Mouse (Mus musculus) kidney, postnatal 14 days (tissue): ENCODE results near the gene Lgals2.

Experiments used
- DNase-seq: peaks from one replicate; pipeline ENCODE4 v3.0.0; 2022; ENCODE audit warnings: mixed read lengths

Lgals2 gene

DNA sequence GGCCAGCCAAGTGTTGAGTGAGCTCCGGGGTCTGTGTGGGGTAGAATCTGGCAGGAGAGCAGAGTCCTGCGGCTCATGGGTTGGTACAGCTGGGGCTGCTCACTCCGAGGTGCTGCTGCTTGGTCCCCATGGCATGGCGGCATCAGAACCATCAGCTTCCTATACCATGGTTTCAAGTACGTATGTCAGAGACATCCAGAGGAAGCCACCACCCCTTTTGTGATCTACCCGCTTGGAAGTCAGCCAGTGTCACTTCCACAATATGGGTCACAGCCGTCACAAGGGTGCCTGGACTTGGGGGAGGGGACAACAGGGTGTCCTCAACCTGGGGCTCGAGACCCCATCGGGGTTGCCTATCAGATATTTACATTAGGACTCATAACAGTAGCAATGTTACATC lies 45.2 kb downstream of the Lgals2 start:
- no peak for DNase-seq

- no peak for DNase-seq
These were observed 45.6 kb downstream of the Lgals2 start for GRCm38 (mm10) chr15:78809739-78810138.

GRCm38 (mm10) chr15:78808980-78809379 lies 46.3 kb downstream of the Lgals2 start:
- no peak for DNase-seq

- no peak for DNase-seq
These were observed 48.2 kb downstream of the Lgals2 start for GRCm38 (mm10) chr15:78807141-78807540.

DNA sequence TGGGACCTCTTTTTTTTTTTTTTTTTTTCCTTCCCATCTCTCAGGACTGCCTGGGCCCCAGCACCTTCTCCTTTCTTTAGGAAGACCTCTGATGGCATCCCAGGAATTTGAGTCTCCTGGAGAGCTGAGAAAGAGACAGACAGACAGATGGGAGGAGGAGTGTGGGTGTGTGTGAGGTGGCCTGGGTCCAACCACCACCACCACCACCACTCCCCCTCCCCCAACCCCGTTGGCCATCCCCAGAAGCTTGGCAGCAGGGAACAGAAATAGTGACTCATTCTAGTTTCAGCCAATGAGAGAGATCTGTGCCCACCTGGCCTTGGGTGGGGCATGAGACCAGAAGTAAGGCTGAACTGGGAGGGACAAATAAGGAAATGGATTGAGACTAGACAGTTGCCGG lies 48.7 kb downstream of the Lgals2 start:
- no peak for DNase-seq

DNA sequence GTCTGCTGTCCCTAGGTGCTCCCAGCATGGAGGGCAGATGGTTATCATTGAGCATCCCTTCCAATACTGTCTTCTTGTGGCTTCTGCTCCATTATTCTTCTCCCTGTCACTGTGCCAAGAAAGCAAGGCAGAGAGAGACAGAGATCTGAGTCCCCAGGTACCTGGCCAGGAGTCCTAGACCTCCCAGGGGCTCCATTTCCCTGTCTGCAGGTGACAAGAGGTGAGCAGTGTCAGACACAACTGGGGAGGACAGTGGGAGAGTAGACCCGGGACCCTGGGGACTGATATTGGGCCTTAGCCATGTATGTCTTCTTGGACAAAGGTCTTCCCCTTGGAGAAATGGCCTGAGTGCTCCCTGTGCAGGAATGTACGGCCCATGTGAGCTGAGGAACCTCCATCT lies 50.0 kb downstream of the Lgals2 start:
- DNase-seq: no peak

GRCm38 (mm10) chr15:78804326-78804725 lies 51.0 kb downstream of the Lgals2 start:
- peak; percentile 80 for DNase-seq

DNA sequence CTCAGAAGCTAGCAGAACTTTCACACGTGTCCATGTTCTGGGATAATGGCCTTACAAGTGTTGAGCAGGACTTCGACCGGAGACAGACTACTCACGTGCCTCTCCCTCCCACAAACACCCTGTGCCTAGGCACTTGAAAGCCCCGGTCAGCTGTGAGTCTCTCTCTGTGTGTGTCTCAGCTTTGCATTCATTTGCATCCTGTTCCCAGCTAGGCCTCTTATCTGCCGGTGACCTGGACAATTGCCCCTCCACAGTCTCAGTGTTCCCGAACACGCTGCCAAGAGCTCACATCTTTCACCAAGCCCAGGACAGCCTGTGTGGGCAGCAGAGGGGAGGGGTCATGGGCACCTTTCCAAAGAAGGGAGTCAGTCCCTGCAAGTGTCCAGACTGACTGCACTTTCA lies 51.8 kb downstream of the Lgals2 start:
- DNase-seq: peak; percentile 86

DNA sequence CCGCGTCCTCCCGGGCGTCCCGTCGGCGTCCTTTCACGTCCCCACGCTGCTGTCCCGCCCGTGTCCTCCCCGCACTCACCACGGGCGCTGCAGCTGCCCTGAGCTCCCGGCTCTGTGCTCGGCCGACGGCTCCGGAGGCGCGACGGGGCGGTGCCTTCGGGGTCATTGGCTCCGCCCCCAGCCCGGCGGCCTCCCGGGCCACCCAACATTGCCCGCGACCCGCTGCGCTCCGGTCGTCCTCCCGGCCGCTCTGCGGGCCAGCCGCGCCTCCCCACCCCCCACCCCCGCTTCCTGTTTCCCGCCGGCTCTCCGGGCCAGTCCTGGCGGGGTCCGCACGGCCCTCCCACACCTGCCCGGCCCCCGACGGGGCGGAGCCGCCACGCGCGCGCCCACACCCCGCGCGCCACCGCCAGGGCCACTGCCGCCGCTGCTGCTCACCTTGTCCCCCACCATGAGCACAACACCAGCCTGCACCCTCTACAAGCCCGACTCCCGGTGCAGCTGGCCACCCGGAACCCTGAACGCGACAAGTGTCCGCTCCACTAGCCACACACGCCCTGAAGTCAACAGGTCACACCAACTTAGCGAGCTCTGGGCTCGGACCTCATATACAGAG lies 52.4 kb downstream of the Lgals2 start, which contains the start of gene Card10:
Gene Card10 (minus strand): TSS at position 267 of the 616 bp plus-strand sequence.
- peak; percentile 86 for DNase-seq

DNA sequence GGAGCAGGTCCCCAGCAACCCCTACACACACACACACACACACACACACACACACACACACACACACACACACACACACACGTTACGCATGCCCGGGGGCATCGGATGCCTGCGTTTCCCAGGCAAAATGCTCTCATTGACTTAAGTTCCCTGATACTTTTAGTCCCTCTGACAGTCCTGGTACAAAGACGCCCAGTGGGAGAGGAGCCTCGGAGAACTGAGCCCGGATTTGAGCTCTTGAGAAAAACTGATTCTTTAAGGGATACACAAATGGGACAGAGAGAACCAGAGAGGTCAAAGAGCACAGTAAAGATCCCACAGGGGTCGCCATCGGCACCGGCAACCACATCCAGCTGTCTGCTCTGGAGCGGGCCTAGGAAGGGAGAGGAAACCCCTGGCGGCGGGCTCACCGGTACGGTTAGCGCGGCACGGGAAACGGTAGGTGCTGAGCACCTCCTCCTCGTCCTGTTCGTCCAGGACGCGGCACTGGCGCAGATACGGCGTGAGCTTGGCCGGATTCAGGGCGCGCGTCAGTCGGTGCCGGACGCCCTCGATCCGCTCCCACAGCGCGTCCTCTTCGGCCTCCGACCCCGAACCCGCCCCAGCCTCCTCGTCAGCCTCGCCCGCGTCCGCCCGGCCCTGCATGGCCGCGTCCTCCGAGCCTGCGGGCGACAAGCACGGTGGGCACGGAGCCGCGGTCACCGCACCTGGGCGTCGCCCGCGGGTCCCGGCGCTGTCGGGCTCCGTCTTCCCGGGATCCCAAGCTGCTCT lies 53.2 kb downstream of the Lgals2 start:
- peak; percentile 66 for DNase-seq

DNA sequence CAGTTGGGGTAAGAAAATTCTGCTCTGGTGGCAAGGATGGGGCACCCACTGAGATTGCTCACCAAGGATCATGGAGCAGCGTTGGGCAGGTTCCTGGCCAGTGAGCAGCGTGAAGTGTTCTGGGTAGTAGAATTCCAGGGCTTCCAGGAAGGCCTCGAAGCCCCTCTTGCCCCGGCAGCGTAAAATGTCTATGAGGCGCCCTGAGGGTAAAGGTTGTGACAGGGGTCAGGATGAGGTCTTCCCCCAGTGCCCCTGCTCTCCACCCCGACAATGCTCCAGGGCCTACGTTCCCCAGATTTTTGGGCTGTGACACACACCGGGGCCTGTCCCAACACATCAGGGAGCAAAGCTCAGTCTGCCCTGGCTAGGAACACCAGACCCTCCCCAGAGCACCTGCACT lies 53.8 kb downstream of the Lgals2 start:
- DNase-seq: peak; percentile 10
